Mouse (Mus musculus): Measurements from ENCODE around the gene Pola2. TPM values are rescaled to one million over a fixed set of nuclear protein-coding genes. Genes with fewer than 3 reads are reported as not detected.
A peak's percentile ranks its signal among the peaks of the same experiment; 100 is the strongest.

Gene Pola2
- polyA plus RNA-seq, 1 experiment from 2014 or later = 42.7 TPM

GRCm38 (mm10) chr19:5928104-5928503, 35.9 kb downstream of the Pola2 start:
- 73% methylated on average over 6 of the region's 6 CpGs for WGBS
- Histone ChIP-seq H3K9ac (ENCODE audit: low read length) (no peak overlapping the region), H3K4me3 (ENCODE audit: control insufficient read depth in 1 of 2, insufficient read depth in 1 of 2, low read depth in 1 of 2, low read length in 2 of 2) (no peak overlapping the region), H3K27ac (replicated peaks in 1 of 2; ENCODE audit: control insufficient read depth in 1 of 2, insufficient read depth in 1 of 2, low read depth in 2 of 2, low read length in 2 of 2) (no peak overlapping the region), H3K27me3 (ENCODE audit: control insufficient read depth, insufficient read depth, low read length) (no peaks in the 10 kb centered on the region), H3K9me3 (ENCODE audit: control insufficient read depth, low read length) (no peaks in the 10 kb centered on the region), H3K4me1 (ENCODE audit: control insufficient read depth in 2 of 2, insufficient read depth in 2 of 2, low read length in 2 of 2) (peaks cover 17 to 34% of the 10 kb centered on the region in 2 experiments), H3K36me3 (ENCODE audit: control insufficient read depth, insufficient read depth, low read length) (no peaks in the 10 kb centered on the region), H3K4me2 (ENCODE audit: low read length) (no peak overlapping the region)
- ATAC-seq (ENCODE audit: insufficient number of reproducible peaks, insufficient read depth, low FRiP score, low read depth) = no peak

GRCm38 (mm10) chr19:5927532-5927931, 36.5 kb downstream of the Pola2 start:
- WGBS = 73% methylated on average over 8 of the region's 8 CpGs
- H3K27ac ChIP-seq (replicated peaks in 1 of 2; ENCODE audit: control insufficient read depth in 1 of 2, insufficient read depth in 1 of 2, low read depth in 2 of 2, low read length in 2 of 2) = no peak overlapping the region
- ATAC-seq (ENCODE audit: insufficient number of reproducible peaks, insufficient read depth, low FRiP score, low read depth) = no peak
- H3K36me3 ChIP-seq (ENCODE audit: control insufficient read depth, insufficient read depth, low read length) = no peaks in the 10 kb centered on the region
- H3K9ac ChIP-seq (ENCODE audit: low read length) = no peak overlapping the region
- H3K27me3 ChIP-seq (ENCODE audit: control insufficient read depth, insufficient read depth, low read length) = no peaks in the 10 kb centered on the region
- H3K4me3 ChIP-seq (ENCODE audit: control insufficient read depth in 1 of 2, insufficient read depth in 1 of 2, low read depth in 1 of 2, low read length in 2 of 2) = no peak overlapping the region
- no peaks in the 10 kb centered on the region for H3K9me3 ChIP-seq (ENCODE audit: control insufficient read depth, low read length)
- H3K4me1 ChIP-seq (ENCODE audit: control insufficient read depth in 2 of 2, insufficient read depth in 2 of 2, low read length in 2 of 2) = peaks cover 19 to 36% of the 10 kb centered on the region in 2 experiments
- no peak overlapping the region for H3K4me2 ChIP-seq (ENCODE audit: low read length)

- no peak overlapping the region for H3K27ac ChIP-seq (replicated peaks in 1 of 2; ENCODE audit: control insufficient read depth in 1 of 2, insufficient read depth in 1 of 2, low read depth in 2 of 2, low read length in 2 of 2)
Observed at GRCm38 (mm10) chr19:5927026-5927425, 37.0 kb downstream of the Pola2 start.

GRCm38 (mm10) chr19:5925311-5925855, 38.6 kb downstream of the Pola2 start:
- H3K4me1 ChIP-seq (ENCODE audit: control insufficient read depth in 2 of 2, insufficient read depth in 2 of 2, low read length in 2 of 2) = peaks cover 28 to 48% of the 10 kb centered on the region in 2 experiments
- H3K4me2 ChIP-seq (ENCODE audit: low read length) = peak overlapping the region; percentile 98
- H3K4me3 ChIP-seq (ENCODE audit: control insufficient read depth in 1 of 2, insufficient read depth in 1 of 2, low read depth in 1 of 2, low read length in 2 of 2) = peak overlapping the region; percentile 65 to 73
- H3K9ac ChIP-seq (ENCODE audit: low read length) = peak overlapping the region; percentile 45
- H3K27ac ChIP-seq (replicated peaks in 1 of 2; ENCODE audit: control insufficient read depth in 1 of 2, insufficient read depth in 1 of 2, low read depth in 2 of 2, low read length in 2 of 2) = peak overlapping the region; percentile 47 to 89
- H3K27me3 ChIP-seq (ENCODE audit: control insufficient read depth, insufficient read depth, low read length) = no peaks in the 10 kb centered on the region
- H3K36me3 ChIP-seq (ENCODE audit: control insufficient read depth, insufficient read depth, low read length) = no peaks in the 10 kb centered on the region; the same call in 1 of the 2 replicates
- no peaks in the 10 kb centered on the region for H3K9me3 ChIP-seq (ENCODE audit: control insufficient read depth, low read length)
- WGBS = 25% methylated on average over 11 of the region's 11 CpGs
- ATAC-seq (ENCODE audit: insufficient number of reproducible peaks, insufficient read depth, low FRiP score, low read depth) = no peak

More at GRCm38 (mm10) chr19:5927026-5927425, 37.0 kb downstream of the Pola2 start:
- Histone ChIP-seq H3K4me2 (ENCODE audit: low read length) (no peak overlapping the region), H3K4me1 (ENCODE audit: control insufficient read depth in 2 of 2, insufficient read depth in 2 of 2, low read length in 2 of 2) (peaks cover 23 to 41% of the 10 kb centered on the region in 2 experiments), H3K4me3 (ENCODE audit: control insufficient read depth in 1 of 2, insufficient read depth in 1 of 2, low read depth in 1 of 2, low read length in 2 of 2) (no peak overlapping the region), H3K36me3 (ENCODE audit: control insufficient read depth, insufficient read depth, low read length) (no peaks in the 10 kb centered on the region), H3K9me3 (ENCODE audit: control insufficient read depth, low read length) (no peaks in the 10 kb centered on the region), H3K9ac (ENCODE audit: low read length) (no peak overlapping the region), H3K27me3 (ENCODE audit: control insufficient read depth, insufficient read depth, low read length) (no peaks in the 10 kb centered on the region)
- ATAC-seq (ENCODE audit: insufficient number of reproducible peaks, insufficient read depth, low FRiP score, low read depth) = no peak
- 80% methylated on average over 11 of the region's 11 CpGs for WGBS

GRCm38 (mm10) chr19:5924713-5925093, 39.3 kb downstream of the Pola2 start, which contains the start of gene Cdc42ep2:
Gene Cdc42ep2 (minus strand): TSS chr19:5924816.
- peaks cover 23 to 42% of the 10 kb centered on the region in 2 experiments for H3K4me1 ChIP-seq (ENCODE audit: control insufficient read depth in 2 of 2, insufficient read depth in 2 of 2, low read length in 2 of 2)
- peak within 1 kb of the TSS; percentile 74 for H3K9ac ChIP-seq (ENCODE audit: low read length)
- H3K27me3 ChIP-seq (ENCODE audit: control insufficient read depth, insufficient read depth, low read length) = no peaks in the 10 kb centered on the region
- no peaks in the 10 kb centered on the region for H3K9me3 ChIP-seq (ENCODE audit: control insufficient read depth, low read length)
- 0% methylated on average over 18 of the region's 18 CpGs for WGBS
- peak within 1 kb of the TSS; percentile 98 for H3K4me2 ChIP-seq (ENCODE audit: low read length)
- peak within 1 kb of the TSS; percentile 86 to 89 for H3K27ac ChIP-seq (replicated peaks in 1 of 2; ENCODE audit: control insufficient read depth in 1 of 2, insufficient read depth in 1 of 2, low read depth in 2 of 2, low read length in 2 of 2)
- ATAC-seq (ENCODE audit: insufficient number of reproducible peaks, insufficient read depth, low FRiP score, low read depth) = peak; percentile 89
- peak within 1 kb of the TSS; percentile 65 to 73 for H3K4me3 ChIP-seq (ENCODE audit: control insufficient read depth in 1 of 2, insufficient read depth in 1 of 2, low read depth in 1 of 2, low read length in 2 of 2)
- H3K36me3 ChIP-seq (ENCODE audit: control insufficient read depth, insufficient read depth, low read length) = no peaks in the 10 kb centered on the region; the same call in 1 of the 2 replicates

GRCm38 (mm10) chr19:5923990-5924712, 39.9 kb downstream of the Pola2 start:
- Histone ChIP-seq H3K27me3 (ENCODE audit: control insufficient read depth, insufficient read depth, low read length) (no peaks in the 10 kb centered on the region), H3K4me3 (ENCODE audit: control insufficient read depth in 1 of 2, insufficient read depth in 1 of 2, low read depth in 1 of 2, low read length in 2 of 2) (peak overlapping the region; percentile 65 to 73), H3K9ac (ENCODE audit: low read length) (peak overlapping the region; percentile 74), H3K4me2 (ENCODE audit: low read length) (peak overlapping the region; percentile 98), H3K36me3 (ENCODE audit: control insufficient read depth, insufficient read depth, low read length) (no peaks in the 10 kb centered on the region; the same call in 1 of the 2 replicates), H3K4me1 (ENCODE audit: control insufficient read depth in 2 of 2, insufficient read depth in 2 of 2, low read length in 2 of 2) (peaks cover 19 to 38% of the 10 kb centered on the region in 2 experiments), H3K27ac (replicated peaks in 1 of 2; ENCODE audit: control insufficient read depth in 1 of 2, insufficient read depth in 1 of 2, low read depth in 2 of 2, low read length in 2 of 2) (peak overlapping the region; percentile 86 to 89), H3K9me3 (ENCODE audit: control insufficient read depth, low read length) (no peaks in the 10 kb centered on the region)
- 0% methylated on average over 38 of the region's 38 CpGs for WGBS
- peak; percentile 73 for ATAC-seq (ENCODE audit: insufficient number of reproducible peaks, insufficient read depth, low FRiP score, low read depth)

GRCm38 (mm10) chr19:5922963-5923362, 41.0 kb downstream of the Pola2 start:
- Histone ChIP-seq H3K9ac (ENCODE audit: low read length) (peak overlapping the region; percentile 51; the same call in 1 of the 2 replicates), H3K27me3 (ENCODE audit: control insufficient read depth, insufficient read depth, low read length) (no peaks in the 10 kb centered on the region), H3K4me2 (ENCODE audit: low read length) (peak overlapping the region; percentile 98), H3K36me3 (ENCODE audit: control insufficient read depth, insufficient read depth, low read length) (peaks cover 10% of the 10 kb centered on the region), H3K4me3 (ENCODE audit: control insufficient read depth in 1 of 2, insufficient read depth in 1 of 2, low read depth in 1 of 2, low read length in 2 of 2) (peak overlapping the region; percentile 9 to 65; a peak in 1 of 4 replicates), H3K9me3 (ENCODE audit: control insufficient read depth, low read length) (no peaks in the 10 kb centered on the region), H3K4me1 (ENCODE audit: control insufficient read depth in 2 of 2, insufficient read depth in 2 of 2, low read length in 2 of 2) (peaks cover 19 to 28% of the 10 kb centered on the region in 2 experiments), H3K27ac (replicated peaks in 1 of 2; ENCODE audit: control insufficient read depth in 1 of 2, insufficient read depth in 1 of 2, low read depth in 2 of 2, low read length in 2 of 2) (0 out of 4 replicates have a peak overlapping the region, but pooled peaks of 1 of the 2 experiments have one; percentile 89)
- ATAC-seq (ENCODE audit: insufficient number of reproducible peaks, insufficient read depth, low FRiP score, low read depth) = no peak
- 86% methylated on average over 3 of the region's 3 CpGs for WGBS
